Mouse (Mus musculus): ENCODE measurements at regions not wholly inside any gene's neighbourhood (a gene's known extent, or its start where the extent isn't known, plus 50 kb on each side); places are given as distances from the start of the nearest gene placed in this dataset.

GRCm38 (mm10) chr12:35592866-35593265 is 58.0 kb upstream of the Ahr start:
- H3K4me1 ChIP-seq, result no peaks in the 10 kb centered on the region
- ATAC-seq (ENCODE audit: low FRiP score), result no peak
- 93% methylated on average over 3 of the region's 3 CpGs for WGBS
- H3K27me3 ChIP-seq, result no peaks in the 10 kb centered on the region
- H3K27ac ChIP-seq, result no peak overlapping the region
- no peak overlapping the region for H3K4me2 ChIP-seq (replicated peaks)
- no peaks in the 10 kb centered on the region for H3K9me3 ChIP-seq (replicated peaks)
- H3K36me3 ChIP-seq, result no peaks in the 10 kb centered on the region
- H3K4me3 ChIP-seq, result no peak overlapping the region
- H3K9ac ChIP-seq, result no peak overlapping the region
